Mouse (Mus musculus) adipocyte (in vitro differentiated cells): Measurements from ENCODE around the gene A2m.
A peak's percentile ranks its signal among the peaks of the same experiment; 100 is the strongest.

Source experiments
- DNase-seq: peaks from one replicate; pipeline ENCODE4 v3.0.0-alpha.2; 2016; ENCODE audit warnings: low spot score

The A2m gene

GRCm38 (mm10) chr6:121635076-121635475 lies at the start of gene A2m:
Gene A2m (plus strand): TSS chr6:121635376.
- no peak for DNase-seq

GRCm38 (mm10) chr6:121590131-121590530 lies 45.0 kb upstream of the A2m start:
- DNase-seq: no peak

GRCm38 (mm10) chr6:121600927-121601326 lies 34.2 kb upstream of the A2m start:
- DNase-seq: no peak

GRCm38 (mm10) chr6:121607861-121608260 lies 27.3 kb upstream of the A2m start:
- DNase-seq: no peak

GRCm38 (mm10) chr6:121611796-121612195 lies 23.4 kb upstream of the A2m start:
- peak; percentile 29 for DNase-seq

- DNase-seq: no peak
Observed at GRCm38 (mm10) chr6:121617476-121617875, 17.7 kb upstream of the A2m start.

- no peak for DNase-seq
Observed at GRCm38 (mm10) chr6:121622525-121622924, 12.7 kb upstream of the A2m start.

- no peak for DNase-seq
Observed at GRCm38 (mm10) chr6:121634520-121634919, 656 bp upstream of the A2m start.

GRCm38 (mm10) chr6:121635878-121636371 lies 749 bp downstream of the A2m start:
- DNase-seq: no peak

GRCm38 (mm10) chr6:121648499-121648898 lies 13.3 kb downstream of the A2m start:
- DNase-seq: no peak
